Mouse (Mus musculus): ENCODE results near the gene Chil6. TPM values are rescaled to one million over a fixed set of nuclear protein-coding genes. Genes with fewer than 3 reads are reported as not detected.

Chil6 gene
- polyA plus RNA-seq (2015; fragmentation: Nextera tagmentation; extraction: Ambion mirVana) = not detected in 2 replicates

GRCm38 (mm10) chr3:106406082-106406481 is at the start of gene Chil6:
Gene Chil6 (minus strand): TSS chr3:106406182.

Other genes with a start within 250 kb of the Chil6 start
- 5.7 and 8.9 TPM in 2 replicates for gene Chil3, start 238.6 kb downstream of the Chil6 start, polyA plus RNA-seq (2015; fragmentation: Nextera tagmentation; extraction: Ambion mirVana)
- gene Chil4, start 186.7 kb downstream of the Chil6 start, polyA plus RNA-seq (2015; fragmentation: Nextera tagmentation; extraction: Ambion mirVana) = not detected in 2 replicates
- 3.2 and 5.3 TPM in 2 replicates for gene Dennd2d, start 76.2 kb upstream of the Chil6 start, polyA plus RNA-seq (2015; fragmentation: Nextera tagmentation; extraction: Ambion mirVana)
- 103 and 106 TPM in 2 replicates for gene Dram2, start 141.6 kb upstream of the Chil6 start, polyA plus RNA-seq (2015; fragmentation: Nextera tagmentation; extraction: Ambion mirVana)
- 42.5 and 45.7 TPM in 2 replicates for gene Cept1, start 141.6 kb upstream of the Chil6 start, polyA plus RNA-seq (2015; fragmentation: Nextera tagmentation; extraction: Ambion mirVana)